Mouse (Mus musculus) ES-Bruce4 (cell line): ENCODE results near the gene Olfr592. TPM values are rescaled to one million over a fixed set of nuclear protein-coding genes. Genes with fewer than 3 reads are reported as not detected.
"Not testable (repeated sequence)": the region's sequence is repeated elsewhere in the genome, so short reads cannot be mapped to it uniquely, and the experiment has no call there.

ENCODE experiments used
- H3K27ac ChIP-seq: 2 replicates; pipeline ENCODE4 v1.5.1; 2012; ENCODE audit warnings: low read length, inconsistent platforms; ENCODE audit not compliant: insufficient read depth
- H3K27me3 ChIP-seq: 2 replicates; pipeline ENCODE4 v1.6.1; 2012; ENCODE audit warnings: mild to moderate bottlenecking, low read length, inconsistent platforms; ENCODE audit not compliant: control insufficient read depth, poor library complexity, insufficient read depth, severe bottlenecking
- H3K36me3 ChIP-seq: 2 replicates; pipeline ENCODE4 v1.6.1; 2012; ENCODE audit warnings: inconsistent platforms, mild to moderate bottlenecking, low read length, moderate library complexity; ENCODE audit not compliant: control insufficient read depth, poor library complexity, insufficient read depth, severe bottlenecking
- H3K4me1 ChIP-seq: one replicate; pipeline ENCODE4 v1.8.1; 2011; ENCODE audit warnings: low read length; ENCODE audit not compliant: control insufficient read depth, insufficient read depth
- H3K4me3 ChIP-seq: 2 replicates; pipeline ENCODE4 v1.5.1; 2011; ENCODE audit warnings: low read depth, mild to moderate bottlenecking, low read length
- H3K9ac ChIP-seq: 2 replicates; pipeline ENCODE4 v1.6.1; 2012; ENCODE audit warnings: low read depth, mild to moderate bottlenecking, inconsistent platforms; ENCODE audit not compliant: poor library complexity, severe bottlenecking
- H3K9me3 ChIP-seq: replicated peaks from 2 replicates; pipeline ENCODE4 v1.6.1; 2012; ENCODE audit warnings: mild to moderate bottlenecking, low read length, inconsistent platforms; ENCODE audit not compliant: control insufficient read depth, poor library complexity, insufficient read depth, severe bottlenecking
- CTCF ChIP-seq: IDR thresholded peaks from one replicate; pipeline ENCODE4 v1.8.1; 2011; ENCODE audit warnings: low read depth, low read length
- EP300 ChIP-seq: IDR thresholded peaks from 2 replicates; pipeline ENCODE4 v1.6.1; 2011; ENCODE audit warnings: low read depth, low read length; ENCODE audit not compliant: insufficient read depth
- POLR2A ChIP-seq: IDR thresholded peaks from one replicate; pipeline ENCODE4 v1.8.1; 2011; ENCODE audit warnings: low read length; ENCODE audit not compliant: insufficient read depth
- polyA plus RNA-seq: library from polyadenylated mRNA; stranded (reverse); fragments of >200 nt; gene quantifications from 2 replicates; pipeline ENCODE4 v1.2.4, GENCODE M21; 2011; ENCODE audit warnings: low read depth; ENCODE audit not compliant: missing spikeins, insufficient read depth, insufficient read length

Gene Olfr592
- polyA plus RNA-seq, result not detected in 2 replicates

DNA sequence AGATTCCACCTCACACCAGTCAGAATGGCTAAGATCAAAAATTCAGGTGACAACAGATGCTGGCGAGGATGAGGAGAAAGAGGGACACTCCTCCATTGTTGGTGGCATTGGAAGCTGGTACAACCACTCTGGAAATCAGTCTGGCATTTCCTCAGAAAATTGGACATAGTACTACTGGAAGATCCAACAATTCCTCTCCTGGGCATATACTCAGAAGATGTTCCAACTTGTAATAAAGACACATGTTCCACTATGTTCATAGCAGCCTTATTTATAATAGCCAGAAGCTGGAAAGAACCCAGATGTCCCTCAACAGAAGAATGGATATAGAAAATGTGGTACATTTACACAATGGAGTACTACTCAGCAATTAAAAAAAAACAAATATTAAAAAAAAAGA lies at the start of gene Olfr592:
Gene Olfr592 (plus strand): TSS at position 301 of the 400 bp plus-strand sequence.
- not testable (repeated sequence) for H3K36me3 ChIP-seq, H3K9me3 ChIP-seq, H3K27ac ChIP-seq, H3K4me1 ChIP-seq, H3K9ac ChIP-seq, H3K4me3 ChIP-seq, H3K27me3 ChIP-seq

DNA sequence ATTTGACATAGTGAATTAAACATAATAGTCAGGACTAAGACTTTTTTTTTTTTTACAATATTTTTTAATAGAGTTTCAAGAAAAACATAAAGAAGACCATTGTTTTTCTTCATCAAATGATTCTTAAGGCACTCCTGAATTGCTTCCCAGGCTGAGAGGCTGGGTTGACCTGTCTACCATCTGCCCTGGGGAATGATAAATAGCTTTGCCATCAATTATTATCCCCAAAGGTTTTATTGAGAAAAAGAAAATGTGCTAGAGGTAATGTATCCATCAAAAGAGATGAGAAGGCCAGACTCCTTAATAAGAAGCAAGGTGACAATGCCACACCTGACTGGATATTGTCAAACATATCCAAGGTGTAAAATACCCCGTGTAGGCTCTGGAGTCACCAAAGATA lies 44.0 kb upstream of the Olfr592 start, which contains the start of gene Olfr588-ps1:
Gene Olfr588-ps1 (plus strand): TSS at position 301 of the 400 bp plus-strand sequence.
- H3K27me3 ChIP-seq, result no peaks in the 10 kb centered on the region
- H3K4me1 ChIP-seq, result no peaks in the 10 kb centered on the region
- no peak within 1 kb of the TSS for H3K27ac ChIP-seq
- no peak within 1 kb of the TSS for H3K9ac ChIP-seq
- no peak for TF ChIP-seq CTCF
- no peak for TF ChIP-seq POLR2A
- TF ChIP-seq EP300, result no peak
- H3K9me3 ChIP-seq, result no peaks in the 10 kb centered on the region
- H3K36me3 ChIP-seq, result no peaks in the 10 kb centered on the region
- no peak within 1 kb of the TSS for H3K4me3 ChIP-seq

DNA sequence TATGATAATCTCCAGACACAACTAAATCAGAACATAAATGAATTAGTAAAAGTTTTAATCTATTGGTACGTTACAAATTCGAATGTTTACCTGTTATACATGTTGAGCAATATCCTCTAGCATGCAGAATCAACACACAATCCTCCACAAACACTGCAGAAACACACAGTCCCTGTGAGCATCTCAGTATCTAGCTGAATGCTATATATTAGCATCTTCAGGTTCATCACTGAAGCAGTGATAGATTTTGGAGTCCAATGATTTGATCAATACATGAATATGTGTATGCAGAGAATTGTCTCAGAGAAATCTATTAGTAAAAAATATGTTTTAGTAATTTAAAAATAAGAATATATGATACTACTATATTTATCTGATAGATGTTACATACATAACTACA lies 28.3 kb upstream of the Olfr592 start, which contains the start of gene Olfr589:
Gene Olfr589 (minus strand): TSS at position 101 of the 400 bp plus-strand sequence.
- Histone ChIP-seq H3K27me3 (no peaks in the 10 kb centered on the region), H3K9me3 (no peaks in the 10 kb centered on the region), H3K9ac (no peak within 1 kb of the TSS), H3K4me3 (no peak within 1 kb of the TSS), H3K4me1 (no peaks in the 10 kb centered on the region), H3K27ac (no peak within 1 kb of the TSS), H3K36me3 (no peaks in the 10 kb centered on the region)
- TF ChIP-seq CTCF, result no peak
- TF ChIP-seq EP300, result no peak
- TF ChIP-seq POLR2A, result no peak

DNA sequence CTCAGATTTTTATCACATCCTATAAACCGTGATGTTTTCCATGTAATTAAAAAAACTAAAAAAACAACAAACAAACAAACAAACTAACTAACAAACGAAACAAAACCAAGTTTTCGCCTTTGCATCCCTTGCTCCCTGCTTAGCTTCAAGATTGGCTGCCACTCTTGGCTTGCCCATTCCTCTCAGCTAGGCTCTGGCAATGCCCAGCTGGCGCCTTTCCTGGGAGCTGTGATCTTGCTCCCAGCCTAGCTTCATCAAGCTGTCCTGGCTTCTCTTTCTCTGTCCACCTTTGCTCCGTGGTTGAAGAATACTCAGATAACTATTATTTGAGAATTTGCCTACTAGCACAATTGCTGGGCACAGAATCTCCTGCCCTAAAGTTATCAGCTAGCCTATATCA lies 14.9 kb upstream of the Olfr592 start:
- H3K9ac ChIP-seq, result no peak overlapping the region
- TF ChIP-seq CTCF, result no peak
- no peak for TF ChIP-seq POLR2A

DNA sequence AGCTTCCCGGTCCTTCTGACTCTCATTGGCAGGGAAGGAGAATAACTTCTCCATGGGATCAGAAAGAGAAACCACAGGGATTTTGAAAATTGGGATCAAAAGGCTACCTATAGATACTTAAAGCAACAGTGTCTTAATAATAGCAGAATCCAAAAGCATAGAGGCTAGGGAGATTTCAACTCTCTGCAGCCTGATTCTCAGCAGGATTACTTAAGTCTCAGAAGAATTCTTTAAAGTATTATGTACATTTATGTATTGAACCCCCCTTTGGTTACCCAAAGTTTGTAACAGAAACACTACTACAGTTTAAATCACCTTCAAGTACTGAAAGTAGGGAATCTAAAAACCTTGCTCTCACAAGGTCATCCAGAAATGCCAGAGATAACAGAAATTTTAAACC lies 6.4 kb upstream of the Olfr592 start, which contains the start of gene Olfr591:
Gene Olfr591 (minus strand): TSS at position 101 of the 400 bp plus-strand sequence.
- no peaks in the 10 kb centered on the region for H3K36me3 ChIP-seq
- TF ChIP-seq CTCF, result no peak
- no peak for TF ChIP-seq POLR2A
- no peak for TF ChIP-seq EP300
- no peak within 1 kb of the TSS for H3K9ac ChIP-seq
- H3K9me3 ChIP-seq, result no peaks in the 10 kb centered on the region; the same call in 1 of the 2 replicates
- H3K4me3 ChIP-seq, result no peak within 1 kb of the TSS
- H3K4me1 ChIP-seq, result no peaks in the 10 kb centered on the region
- H3K27ac ChIP-seq, result no peak within 1 kb of the TSS
- no peaks in the 10 kb centered on the region for H3K27me3 ChIP-seq

More for the DNA sequence above, 14.9 kb upstream of the Olfr592 start:
- Histone ChIP-seq H3K4me3 (no peak overlapping the region), H3K4me1 (no peaks in the 10 kb centered on the region), H3K27me3 (no peaks in the 10 kb centered on the region), H3K36me3 (no peaks in the 10 kb centered on the region), H3K27ac (no peak overlapping the region), H3K9me3 (no peaks in the 10 kb centered on the region)

DNA sequence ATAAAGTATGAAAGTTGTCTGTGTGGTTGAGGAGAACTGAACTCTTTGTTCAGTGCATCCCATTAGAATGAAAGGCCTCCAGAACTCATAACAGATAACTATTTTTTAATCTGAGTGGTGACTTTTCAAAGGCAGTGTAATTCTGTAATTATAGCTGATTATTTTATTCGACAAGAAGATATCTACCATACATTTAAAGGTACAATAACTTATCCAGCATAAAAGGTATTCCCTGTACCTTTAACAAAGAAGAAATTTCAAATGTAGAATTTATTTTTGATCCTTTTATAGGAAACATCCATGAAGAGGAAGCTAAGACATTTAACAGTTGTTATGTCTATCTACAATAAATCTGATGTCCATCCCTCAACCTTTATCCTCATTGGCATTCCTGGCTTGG lies 27.0 kb downstream of the Olfr592 start, which contains the start of gene Olfr593:
Gene Olfr593 (plus strand): TSS at position 301 of the 400 bp plus-strand sequence.
- no peak within 1 kb of the TSS for H3K9ac ChIP-seq
- H3K27me3 ChIP-seq, result no peaks in the 10 kb centered on the region
- H3K4me1 ChIP-seq, result no peaks in the 10 kb centered on the region
- no peak for TF ChIP-seq POLR2A
- no peak for TF ChIP-seq CTCF
- no peak for TF ChIP-seq EP300
- H3K27ac ChIP-seq, result no peak within 1 kb of the TSS
- H3K4me3 ChIP-seq, result no peak within 1 kb of the TSS
- H3K9me3 ChIP-seq, result no peaks in the 10 kb centered on the region
- H3K36me3 ChIP-seq, result no peaks in the 10 kb centered on the region

DNA sequence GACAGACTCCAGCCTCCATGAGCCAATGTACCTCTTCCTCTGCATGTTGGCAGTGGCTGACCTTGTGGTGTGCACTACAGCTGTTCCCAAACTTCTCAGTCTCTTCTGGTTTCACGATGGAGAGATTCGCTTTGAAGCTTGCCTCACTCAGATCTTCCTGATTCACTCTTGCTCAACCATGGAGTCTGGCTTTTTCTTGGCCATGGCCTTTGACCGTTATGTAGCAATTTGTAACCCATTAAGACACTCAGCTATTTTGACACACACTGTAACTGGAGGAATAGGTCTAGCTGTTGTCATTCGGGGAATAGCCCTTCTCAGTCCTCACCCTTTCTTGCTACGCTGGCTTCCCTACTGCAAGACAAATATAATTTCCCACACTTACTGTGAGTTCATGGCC lies 27.4 kb downstream of the Olfr592 start:
- not testable (repeated sequence) for H3K27me3 ChIP-seq, H3K4me1 ChIP-seq, H3K9ac ChIP-seq, H3K4me3 ChIP-seq, H3K9me3 ChIP-seq, H3K27ac ChIP-seq, H3K36me3 ChIP-seq
